ENCODE assay signal across 14 mouse cellular contexts in genomic region chr5:92784037-92784860, GRCm38 (mm10).
A peak's percentile ranks its signal among the peaks of the same experiment; 100 is the strongest.
DNase-seq lines count a peak whose midpoint lies in the region; ATAC-seq and TF ChIP-seq lines count a peak whose summit lies in the region.
"Had no signal": no experiment of that assay in that cellular context is flagged by ENCODE, and none has a peak within 500 bp of the region (broad histone marks: within the 10 kb centered on the region; RNA-seq: fewer than 3 reads in every experiment).

No protein-coding gene starts in this region.

- H3K27me3 ChIP-seq in lung, embryonic 14.5 days (ENCODE audit: insufficient read depth, low read length) = no peaks in the 10 kb centered on the region
- H3K27me3 ChIP-seq: liver, embryonic 13.5 days had no signal

- H3K4me2 ChIP-seq in lung, embryonic 14.5 days = no peak overlapping the region
- H3K4me2 ChIP-seq: liver, embryonic 13.5 days; midbrain, embryonic 11.5 days had no signal

- no peak overlapping the region for H3K4me3 ChIP-seq in lung, embryonic 14.5 days (ENCODE audit: low read depth, low read length)
- H3K4me3 ChIP-seq: liver, embryonic 13.5 days had no signal

- H3K27ac ChIP-seq in lung, embryonic 14.5 days (ENCODE audit: low read depth) = no peak overlapping the region
- H3K27ac ChIP-seq: liver, embryonic 13.5 days had no signal

- no peak overlapping the region for H3K9ac ChIP-seq in lung, embryonic 14.5 days
- H3K9ac ChIP-seq: forebrain, postnatal 0 days; liver, embryonic 13.5 days had no signal

- 16% methylated on average over 6 of the region's 6 CpGs for WGBS in lung, embryonic 14.5 days

- peak; percentile 10 to 69 for DNase-seq in adrenal gland, adult (ENCODE audit: inconsistent age in 2 of 2, low spot score in 1 of 2)
- DNase-seq in adrenal gland, adult 8-10 months = no peak
- peak; percentile 35 for DNase-seq in lung, embryonic 14.5 days
- no peak for DNase-seq in lung, postnatal 14 days
- DNase-seq in kidney, postnatal 10 days = peak; percentile 74
- DNase-seq in mesoderm, embryonic 11.5 days (ENCODE audit: low read depth, low spot score) = peak; percentile 46
- DNase-seq in right cerebral cortex, postnatal 4 days = no peak
- DNase-seq in testis, postnatal 14 days (ENCODE audit: low spot score) = no peak
- DNase-seq: adrenal gland, postnatal 14 days; cerebellum, postnatal 25 days; forebrain, postnatal 0 days; gastrocnemius, postnatal 14 days; liver, embryonic 13.5 days had no signal

- no peak for TF ChIP-seq CTCF in lung, embryonic 14.5 days (IDR thresholded peaks at IDR 0.05; ENCODE audit: low read depth)

- ATAC-seq in lung, embryonic 14.5 days (ENCODE audit: insufficient read depth) = peak; percentile 39; the same call in 1 of the 2 replicates
- ATAC-seq: forebrain, postnatal 0 days had no signal

- no peaks in the 10 kb centered on the region for H3K36me3 ChIP-seq in lung, embryonic 14.5 days (ENCODE audit: insufficient read depth)
- H3K36me3 ChIP-seq: liver, embryonic 13.5 days had no signal

- H3K9me3 ChIP-seq in lung, embryonic 14.5 days (ENCODE audit: low read depth, low read length) = no peaks in the 10 kb centered on the region
- H3K9me3 ChIP-seq: liver, embryonic 13.5 days had no signal

- H3K4me1 ChIP-seq in lung, embryonic 14.5 days (ENCODE audit: insufficient read depth) = no peaks in the 10 kb centered on the region
- H3K4me1 ChIP-seq: liver, embryonic 13.5 days had no signal

Comparison
In these comparisons a context has a peak if more than half of its experiments do, and no peak if none do; other contexts are left out.
1. DNase-seq: peak in adrenal gland, adult (2 of 2), lung, embryonic 14.5 days (single experiment), kidney, postnatal 10 days (single experiment) and mesoderm, embryonic 11.5 days (single experiment); none in adrenal gland, adult 8-10 months (single experiment), lung, postnatal 14 days (single experiment), right cerebral cortex, postnatal 4 days (single experiment) and testis, postnatal 14 days (single experiment).